Mouse (Mus musculus): ENCODE measurements around the gene Shisa5.

Gene Shisa5

DNA sequence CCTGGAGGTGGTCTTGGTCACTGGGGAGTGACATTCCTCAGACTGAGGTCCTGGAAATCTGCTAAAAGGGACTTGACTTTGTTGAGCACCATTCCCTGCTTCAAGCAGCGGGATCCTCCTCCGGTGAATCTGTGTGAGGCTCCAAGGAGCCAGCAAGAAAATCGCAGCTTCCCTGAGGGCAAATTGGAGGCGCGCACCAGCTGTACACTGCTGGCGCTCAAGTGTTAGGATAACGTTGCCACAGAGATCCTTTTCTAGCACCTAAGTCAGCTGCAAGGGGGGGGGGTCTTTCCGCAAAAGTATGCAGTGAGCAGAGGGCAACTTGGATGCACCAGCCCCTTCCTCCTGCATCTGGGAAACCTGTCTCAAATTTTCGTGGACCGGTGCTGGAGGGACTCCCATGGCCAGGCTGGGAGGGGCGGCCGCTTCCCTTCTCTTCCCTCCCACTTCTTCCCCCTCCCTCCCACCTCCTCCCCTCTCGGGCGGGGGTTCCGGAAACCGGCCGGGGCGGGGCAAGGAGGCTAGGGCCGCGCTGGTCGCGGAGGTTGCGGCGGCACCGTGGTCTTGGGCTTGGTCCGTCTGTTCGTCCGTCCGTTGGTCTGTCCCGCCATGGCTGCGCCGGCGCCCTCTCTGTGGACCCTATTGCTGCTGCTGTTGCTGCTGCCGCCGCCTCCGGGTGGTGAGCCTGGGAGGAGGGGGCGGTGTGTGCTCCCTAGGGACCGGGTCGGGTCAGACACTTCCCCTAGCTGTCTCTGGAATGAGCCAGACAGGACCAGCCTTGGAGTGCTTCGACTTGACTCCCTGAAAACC lies at the start of gene Shisa5:
Shisa5 (plus strand) TSS at position 480 of the 810 bp plus-strand sequence.
- no peak for DNase-seq (ENCODE audit: low spot score)

DNA sequence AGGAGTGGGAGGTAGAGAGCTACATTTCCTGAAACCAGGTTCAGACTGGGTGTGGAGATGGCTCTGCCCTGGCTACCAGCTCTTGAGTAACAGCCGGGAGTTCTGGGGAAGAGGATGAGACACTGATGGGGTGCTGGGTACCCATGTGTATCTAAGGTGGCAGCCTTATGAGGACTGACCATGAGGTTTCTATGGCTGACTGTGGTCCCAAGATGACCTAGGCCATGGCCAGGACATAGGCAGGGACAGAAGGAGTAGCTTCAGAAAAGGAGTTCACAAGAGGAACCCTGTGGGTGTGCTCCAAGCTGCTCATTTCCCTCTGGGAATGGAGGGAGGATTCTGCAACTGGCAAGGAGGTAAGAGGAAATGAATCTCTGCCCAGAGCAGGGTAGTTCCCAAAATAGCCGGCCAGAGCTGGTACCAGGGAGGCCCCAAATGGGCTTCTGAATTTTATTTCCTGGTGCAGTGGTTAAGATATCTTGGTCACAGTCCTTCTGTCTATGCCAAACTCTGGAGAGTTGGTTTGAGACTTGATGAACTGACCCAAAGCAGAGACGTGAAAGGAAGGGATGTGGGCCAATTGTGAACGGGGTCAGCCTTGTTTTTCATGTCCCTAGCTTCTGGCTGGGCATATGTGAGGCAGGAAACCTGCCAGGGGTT lies 48.4 kb upstream of the Shisa5 start:
- no peak for DNase-seq (ENCODE audit: low spot score)

- no peak for DNase-seq (ENCODE audit: low spot score)
Measured at GRCm38 (mm10) chr9:108990462-108990820, 47.9 kb upstream of the Shisa5 start.

DNA sequence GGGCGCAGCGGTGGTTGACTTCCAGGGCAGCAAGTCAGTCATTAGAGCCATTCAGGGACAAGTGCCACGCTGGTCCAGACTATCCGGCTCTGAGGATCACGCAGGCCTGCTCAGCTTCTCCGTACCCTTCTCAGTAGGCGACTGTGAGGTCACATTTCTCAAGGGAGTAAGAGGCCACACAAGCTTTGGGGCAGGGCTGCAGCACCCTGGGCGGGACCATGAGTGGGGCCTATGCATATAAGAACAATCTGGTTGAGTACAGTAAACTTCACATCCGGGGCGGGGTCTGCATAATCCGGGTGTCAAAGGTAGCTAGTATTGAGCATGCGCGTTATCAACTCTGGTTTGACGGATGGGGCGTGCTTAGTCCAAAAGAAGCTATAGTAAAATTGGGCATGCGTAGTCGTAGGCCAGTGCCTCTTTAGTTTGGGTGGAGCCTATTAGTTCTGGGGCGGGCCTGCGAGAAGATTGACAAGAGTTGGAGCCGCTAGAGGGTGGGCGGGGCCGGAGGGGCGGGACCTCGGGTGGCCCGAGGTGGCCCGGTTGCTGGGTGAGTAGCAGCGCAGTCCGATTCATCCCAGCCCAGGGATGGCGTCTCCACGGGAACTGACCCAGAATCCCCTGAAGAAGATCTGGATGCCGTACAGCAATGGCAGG lies 46.8 kb upstream of the Shisa5 start, which contains the start of gene Pfkfb4:
Pfkfb4 (plus strand) TSS at position 351 of the 657 bp plus-strand sequence.
- peak; percentile 98 for DNase-seq (ENCODE audit: low spot score)

- DNase-seq (ENCODE audit: low spot score) = no peak
Measured at GRCm38 (mm10) chr9:108992085-108992469, 46.3 kb upstream of the Shisa5 start.

- DNase-seq (ENCODE audit: low spot score) = no peak
Measured at GRCm38 (mm10) chr9:108992620-108993361, 45.6 kb upstream of the Shisa5 start.

GRCm38 (mm10) chr9:108996411-108996810 lies 42.0 kb upstream of the Shisa5 start:
- no peak for DNase-seq (ENCODE audit: low spot score)

GRCm38 (mm10) chr9:108998287-108999166 lies 39.8 kb upstream of the Shisa5 start:
- DNase-seq (ENCODE audit: low spot score) = no peak

DNA sequence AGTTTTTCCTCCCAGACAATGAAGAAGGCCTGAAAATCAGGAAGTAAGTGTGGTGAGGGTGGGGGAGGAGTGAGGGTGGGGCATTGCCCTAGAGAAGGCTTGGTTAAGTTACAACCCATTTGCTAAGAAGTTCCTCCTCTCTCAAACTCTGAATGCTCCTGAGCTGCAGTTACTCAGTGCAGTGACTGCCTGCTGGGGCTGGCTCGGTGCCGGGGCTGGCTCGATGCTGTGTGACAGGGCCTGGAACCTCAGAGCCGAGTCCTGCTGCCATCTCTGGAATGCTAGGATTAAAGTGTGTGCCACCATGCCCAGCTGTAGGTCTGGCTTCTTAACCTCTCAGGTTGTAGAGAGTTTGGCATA lies 39.2 kb upstream of the Shisa5 start:
- DNase-seq (ENCODE audit: low spot score) = no peak

- DNase-seq (ENCODE audit: low spot score) = peak; percentile 73
Measured at GRCm38 (mm10) chr9:109000726-109001125, 37.6 kb upstream of the Shisa5 start.

DNA sequence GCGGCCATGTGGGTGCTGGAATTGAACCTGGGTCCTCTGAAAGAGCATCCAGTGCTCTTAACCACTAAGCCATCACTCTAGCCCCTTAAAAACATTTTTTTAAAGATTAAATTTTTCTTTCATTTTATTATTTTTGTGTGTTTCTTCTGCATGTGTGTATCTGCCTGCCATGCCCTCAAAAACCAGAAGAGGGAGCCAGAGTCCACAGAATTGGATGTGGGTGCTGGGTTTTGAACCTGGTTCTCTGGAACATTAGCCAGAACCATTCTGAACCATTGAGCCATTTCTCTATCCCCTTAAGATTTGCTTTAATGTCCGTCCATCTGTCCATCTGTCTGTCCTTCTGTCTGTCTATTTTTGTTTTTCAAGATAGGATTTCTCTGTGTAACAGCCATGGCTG lies 35.2 kb upstream of the Shisa5 start:
- DNase-seq (ENCODE audit: low spot score) = no peak

GRCm38 (mm10) chr9:109007025-109007780 lies 31.2 kb upstream of the Shisa5 start:
- DNase-seq (ENCODE audit: low spot score) = no peak

- DNase-seq (ENCODE audit: low spot score) = no peak
Measured at GRCm38 (mm10) chr9:109008081-109008480, 30.3 kb upstream of the Shisa5 start.

GRCm38 (mm10) chr9:109008994-109009635 lies 29.2 kb upstream of the Shisa5 start:
- no peak for DNase-seq (ENCODE audit: low spot score)

GRCm38 (mm10) chr9:109009636-109010315 lies 28.6 kb upstream of the Shisa5 start:
- DNase-seq (ENCODE audit: low spot score) = no peak

DNA sequence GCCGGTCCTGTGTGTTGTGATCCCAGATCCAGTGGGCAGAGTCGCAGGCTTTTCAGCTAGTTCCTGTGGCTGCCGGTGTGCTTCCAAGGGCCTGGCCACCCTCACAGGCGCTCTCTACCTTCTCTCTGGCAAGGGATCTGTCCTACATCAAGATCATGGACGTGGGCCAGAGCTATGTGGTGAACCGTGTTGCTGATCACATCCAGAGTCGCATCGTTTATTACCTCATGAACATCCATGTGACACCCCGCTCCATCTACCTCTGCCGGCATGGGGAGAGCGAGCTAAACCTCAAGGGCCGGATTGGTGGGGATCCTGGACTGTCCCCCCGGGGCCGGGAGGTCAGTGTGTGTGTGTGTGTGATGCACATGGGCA lies 28.1 kb upstream of the Shisa5 start:
- DNase-seq (ENCODE audit: low spot score) = no peak

DNA sequence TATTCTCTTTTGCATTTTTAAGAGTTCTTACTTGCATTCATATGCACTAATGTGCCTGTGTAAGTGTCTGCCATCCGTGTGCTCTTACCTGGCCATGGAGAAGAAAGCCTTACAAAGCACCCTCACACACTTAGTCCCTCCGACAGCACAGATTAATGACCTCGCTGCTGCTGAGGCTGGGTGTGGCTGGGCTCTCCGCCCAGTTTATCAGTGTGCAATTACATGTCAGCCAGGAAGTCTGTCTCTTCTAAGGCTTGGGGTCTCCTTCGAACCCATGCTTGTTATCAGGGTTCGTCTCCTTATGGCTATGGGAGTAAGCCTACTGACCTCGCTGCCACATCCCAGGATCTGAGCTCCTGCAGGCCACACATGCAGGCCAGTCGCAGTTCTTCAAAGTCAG lies 23.0 kb upstream of the Shisa5 start:
- DNase-seq (ENCODE audit: low spot score) = no peak

GRCm38 (mm10) chr9:109016973-109017604 lies 21.3 kb upstream of the Shisa5 start:
- no peak for DNase-seq (ENCODE audit: low spot score)

DNA sequence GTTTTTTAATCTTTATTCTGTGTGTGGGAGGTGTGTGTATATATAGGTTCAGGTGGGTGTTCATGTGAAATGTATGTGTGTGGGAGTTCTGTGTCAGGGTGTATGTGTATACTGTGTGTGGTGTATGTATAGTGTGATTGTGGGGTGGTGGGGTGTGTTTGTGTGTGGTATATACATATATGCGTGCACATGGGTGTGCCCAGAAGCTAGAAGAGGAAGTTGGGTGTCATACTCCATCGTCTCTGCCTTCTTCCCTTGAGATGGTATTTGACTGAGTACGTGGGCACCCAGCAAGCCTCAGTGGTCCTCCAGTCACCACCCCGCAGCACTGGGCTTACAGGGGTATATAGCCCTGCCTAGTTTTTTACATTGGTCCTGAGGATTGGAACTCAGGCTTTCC lies 16.9 kb upstream of the Shisa5 start:
- DNase-seq (ENCODE audit: low spot score) = no peak

Measured in layer of hippocampus, adult 11-12 months (tissue).